Mouse (Mus musculus): ENCODE results near the gene Kdm2a. TPM values are rescaled to one million over a fixed set of nuclear protein-coding genes. Genes with fewer than 3 reads are reported as not detected.

Kdm2a gene
- total RNA-seq, 2 experiments from 2014 or later: 70.6 to 85.0 TPM

DNA sequence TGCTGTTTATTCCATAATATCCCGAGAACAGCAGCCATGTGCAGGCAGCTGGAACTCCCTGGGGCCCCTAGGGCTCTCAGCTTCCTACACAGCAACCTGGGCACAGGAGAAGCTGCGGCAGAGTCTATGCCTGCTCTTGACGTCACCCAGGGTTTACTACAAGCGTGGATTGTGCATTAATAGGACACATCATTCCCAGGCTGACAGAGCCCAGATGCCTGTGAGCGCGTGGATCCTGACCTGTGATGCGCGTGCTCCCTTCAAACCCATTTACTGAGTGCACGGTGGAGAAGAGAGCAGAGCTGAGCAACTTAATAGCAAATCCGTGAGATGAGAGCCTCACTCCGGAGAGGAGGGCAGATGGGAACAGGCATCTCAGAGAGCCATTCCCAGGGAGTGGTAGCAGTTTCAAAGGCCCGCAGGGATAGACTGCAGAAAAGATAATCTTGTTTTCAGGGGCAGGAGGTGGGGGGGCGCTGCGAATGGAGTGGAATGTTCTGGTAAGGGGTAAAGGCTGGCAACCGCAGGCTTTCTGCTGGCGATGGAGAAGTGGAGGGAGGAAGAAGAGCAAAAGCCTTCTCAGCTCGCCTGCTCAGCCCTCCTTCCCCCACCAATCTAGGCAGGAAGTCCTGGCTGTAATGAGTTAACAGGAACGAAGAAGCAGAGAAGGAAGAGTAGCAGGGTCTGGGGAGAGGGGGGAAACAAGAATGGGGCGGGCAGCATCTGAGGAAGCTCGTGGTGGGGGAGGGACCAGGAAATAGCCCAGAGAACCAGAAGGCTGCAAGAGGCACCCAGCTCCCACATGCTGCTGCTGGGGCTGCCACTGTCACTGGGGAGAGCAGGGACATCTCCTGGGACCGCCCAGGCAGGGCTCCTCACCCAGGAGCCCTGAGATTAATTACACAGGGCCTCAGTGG, 96.1 kb downstream of the Kdm2a start:
- DNase-seq (ENCODE audit: extremely low spot score in 1 of 2, low spot score in 1 of 2): no peak

DNA sequence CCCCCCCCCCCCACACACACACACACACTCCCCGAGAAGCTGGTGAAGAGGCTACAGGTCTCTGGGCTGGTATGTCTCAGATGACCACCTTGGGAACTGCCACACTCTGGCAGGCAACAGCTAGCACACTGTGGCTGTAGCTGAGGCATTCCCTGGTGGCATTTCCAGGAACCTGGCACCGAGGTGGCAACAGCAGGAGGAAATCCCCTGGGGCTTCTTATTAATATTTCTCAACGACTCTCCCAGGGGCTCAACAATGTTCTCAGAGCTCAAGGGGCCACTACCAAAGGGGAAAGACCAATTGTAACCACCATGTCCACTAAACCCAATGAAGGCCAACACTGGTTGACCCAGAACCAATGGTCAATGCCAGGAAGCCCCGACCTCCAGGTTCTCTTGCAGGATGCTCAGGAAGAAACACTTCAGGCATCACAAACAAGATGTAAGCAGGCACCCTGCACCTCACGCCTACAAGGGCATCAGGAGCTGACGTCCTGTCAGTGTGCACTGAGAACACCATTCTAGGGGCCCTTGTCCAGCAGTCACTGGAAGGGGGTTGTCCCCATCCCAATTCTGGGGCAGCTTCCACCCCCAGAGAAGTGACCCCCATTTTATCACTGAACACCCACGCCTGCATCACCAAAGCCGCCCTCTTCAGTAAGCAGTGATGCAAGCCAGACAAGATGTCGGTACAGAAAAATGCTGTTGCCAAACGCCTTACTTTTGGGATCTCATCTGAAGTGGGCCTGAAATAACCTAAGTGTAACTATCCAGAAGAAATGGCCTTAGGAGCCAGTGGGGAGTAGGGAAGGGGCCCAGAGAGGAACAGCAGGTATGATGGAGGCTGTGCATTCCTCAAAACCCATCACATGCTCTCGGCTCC, 97.0 kb downstream of the Kdm2a start:
- no peak for DNase-seq (ENCODE audit: extremely low spot score in 1 of 2, low spot score in 1 of 2)

DNA sequence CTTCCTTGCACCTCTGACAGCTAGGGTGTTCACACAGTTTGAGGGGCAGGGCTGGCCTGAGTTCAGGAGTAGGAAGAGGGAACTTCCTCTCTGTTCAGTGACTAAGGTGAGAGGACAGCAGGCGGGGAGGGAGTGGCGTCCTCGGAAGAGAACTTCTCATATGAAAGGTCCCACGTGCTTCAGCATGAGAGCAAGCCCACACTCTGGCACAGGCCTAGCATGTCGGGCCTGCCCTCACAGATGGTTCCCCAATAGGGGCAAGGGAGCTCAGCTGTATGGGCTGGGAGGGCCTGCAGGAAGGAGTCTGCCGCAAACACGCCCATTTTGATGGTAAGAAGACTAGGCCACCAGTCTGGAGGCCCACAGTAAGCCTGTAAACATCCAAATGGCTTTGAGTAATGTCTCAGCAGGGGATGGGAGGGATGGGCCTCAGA, 97.8 kb downstream of the Kdm2a start:
- no peak for DNase-seq (ENCODE audit: extremely low spot score in 1 of 2, low spot score in 1 of 2)

DNA sequence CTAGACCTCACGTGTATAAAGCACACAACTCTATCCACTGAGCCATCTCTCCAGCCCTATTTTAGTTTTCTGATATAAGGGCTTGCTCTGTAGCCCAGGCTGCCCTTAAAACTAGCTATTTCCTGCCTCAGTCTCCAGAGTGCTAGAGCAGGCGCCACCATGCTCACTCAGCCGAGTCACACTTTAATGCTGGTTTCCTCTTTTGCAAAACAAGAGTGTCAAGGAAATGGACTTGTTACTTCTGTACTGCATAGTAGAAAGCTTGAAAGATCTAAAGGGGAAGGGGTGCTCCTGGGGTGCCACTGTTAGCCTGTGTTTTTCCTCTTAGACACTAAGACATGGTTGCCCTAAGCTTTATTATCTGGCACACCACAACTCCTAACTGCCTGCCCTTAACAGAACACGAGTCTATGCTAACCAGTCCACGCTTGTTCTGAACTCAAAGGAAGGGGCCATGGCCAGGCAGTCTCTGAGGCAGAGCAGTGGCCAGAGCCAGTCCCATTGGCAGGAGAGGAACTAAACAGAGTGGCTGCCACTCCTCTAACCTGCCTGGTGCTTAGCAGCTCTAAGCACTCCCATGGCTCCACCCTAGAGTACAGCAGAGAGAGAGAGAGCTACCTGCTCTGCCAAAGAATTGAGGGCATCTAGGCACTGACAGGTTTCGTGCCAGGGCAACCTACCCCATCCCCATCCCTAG, 98.4 kb downstream of the Kdm2a start:
- no peak for DNase-seq (ENCODE audit: extremely low spot score in 1 of 2, low spot score in 1 of 2)

- no peak for DNase-seq (ENCODE audit: extremely low spot score in 1 of 2, low spot score in 1 of 2)
Observed at GRCm38 (mm10) chr19:4299126-4299525, 99.0 kb downstream of the Kdm2a start.

GRCm38 (mm10) chr19:4298322-4299121, 99.6 kb downstream of the Kdm2a start:
- no peak for DNase-seq (ENCODE audit: extremely low spot score in 1 of 2, low spot score in 1 of 2)

GRCm38 (mm10) chr19:4297851-4298250, 100.2 kb downstream of the Kdm2a start:
- DNase-seq (ENCODE audit: extremely low spot score in 1 of 2, low spot score in 1 of 2): no peak

DNA sequence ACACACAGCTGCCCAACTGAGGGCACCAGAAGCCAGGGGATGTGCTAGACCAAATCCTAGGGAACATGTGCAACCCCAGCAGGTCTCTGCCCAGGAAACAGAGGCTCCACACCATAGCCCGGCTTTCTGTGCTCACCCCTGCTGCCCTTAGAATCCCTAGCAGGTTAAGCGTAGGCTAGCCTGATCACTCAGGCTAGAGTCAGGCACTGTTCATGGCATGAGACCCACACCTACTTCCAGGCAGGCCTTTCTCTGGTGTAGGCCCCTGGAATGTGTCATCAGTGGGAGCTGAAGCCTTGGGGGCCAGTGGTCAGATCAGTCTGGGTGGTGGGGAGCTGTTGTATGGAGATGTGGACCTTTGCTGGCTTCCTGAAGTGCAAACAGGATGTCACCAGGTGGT, 101.5 kb downstream of the Kdm2a start:
- no peak for DNase-seq (ENCODE audit: extremely low spot score in 1 of 2, low spot score in 1 of 2)

DNA sequence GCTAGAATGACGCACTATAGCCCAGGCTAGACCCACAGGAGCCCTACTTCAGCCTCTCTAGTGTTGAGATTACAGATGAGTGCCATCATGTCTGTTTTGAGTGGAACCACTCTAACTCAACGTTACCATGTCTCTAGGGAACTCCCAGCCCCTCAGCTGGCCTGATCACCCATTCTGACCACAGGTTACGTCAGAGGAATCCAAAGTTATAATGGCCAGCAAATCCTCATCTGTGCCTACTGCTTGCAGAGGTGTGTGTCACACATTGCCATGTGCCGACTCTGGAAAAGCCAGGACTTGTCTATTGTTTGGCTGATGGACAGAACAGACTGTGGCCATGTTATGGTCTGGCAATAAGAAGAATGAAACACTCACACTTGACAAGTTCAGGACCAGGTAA, 102.7 kb downstream of the Kdm2a start:
- DNase-seq (ENCODE audit: extremely low spot score in 1 of 2, low spot score in 1 of 2): no peak

DNA sequence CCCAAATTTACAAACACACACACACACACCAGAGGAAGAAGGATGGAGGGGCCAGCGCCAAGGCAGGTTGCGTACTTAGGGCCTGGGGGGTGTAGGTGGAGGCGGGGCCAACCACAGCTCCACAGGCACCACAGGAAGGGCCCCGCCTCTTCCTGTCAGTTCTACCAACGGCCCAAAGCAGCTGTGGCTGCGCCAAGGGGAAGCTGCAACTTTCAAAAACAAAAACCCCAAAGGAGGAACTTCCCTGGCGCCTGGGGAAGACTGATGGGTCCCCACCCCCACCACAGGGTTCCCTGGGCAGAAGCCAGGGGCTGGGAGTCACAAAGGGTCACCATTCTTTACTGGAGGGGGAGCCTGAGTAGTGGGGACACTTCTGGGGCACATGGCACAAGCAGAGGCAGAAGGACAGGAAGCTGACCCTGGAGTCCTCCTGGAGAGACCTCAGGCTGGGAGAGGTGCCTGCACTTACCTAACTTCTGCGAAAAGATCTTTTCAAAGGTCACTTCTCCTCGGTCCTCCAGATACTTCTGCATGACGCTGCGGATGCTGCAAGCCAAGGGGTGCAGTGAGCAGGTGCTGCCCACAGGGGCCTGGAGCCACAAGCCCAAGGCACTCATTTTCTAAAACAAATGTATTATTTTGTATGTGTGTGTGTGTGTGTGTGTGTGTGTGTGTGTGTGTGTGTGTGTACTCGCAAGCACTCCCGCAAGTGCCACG, 103.5 kb downstream of the Kdm2a start:
- DNase-seq (ENCODE audit: extremely low spot score in 1 of 2, low spot score in 1 of 2): no peak

GRCm38 (mm10) chr19:4291161-4291560, 106.9 kb downstream of the Kdm2a start:
- DNase-seq (ENCODE audit: extremely low spot score in 1 of 2, low spot score in 1 of 2): no peak

DNA sequence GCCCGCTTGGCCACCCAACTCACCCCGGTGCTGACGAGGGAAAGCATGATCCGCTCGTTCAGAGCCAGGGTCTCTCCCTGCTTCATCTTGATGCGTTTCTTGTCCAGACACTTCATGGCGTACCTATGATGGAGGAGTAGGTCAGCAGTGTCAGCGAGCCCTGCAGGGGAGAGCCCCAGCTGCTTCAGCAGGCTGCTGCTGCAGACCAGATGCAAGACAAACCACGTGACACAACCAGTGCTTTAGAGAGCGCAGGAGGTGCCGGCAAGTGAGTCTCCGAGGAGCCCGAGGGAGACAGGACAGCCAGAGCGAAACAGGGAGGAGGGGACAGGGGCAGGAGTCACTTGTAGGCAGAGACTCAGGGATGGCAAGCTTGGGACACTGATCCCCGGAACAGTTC, 107.3 kb downstream of the Kdm2a start:
- DNase-seq (ENCODE audit: extremely low spot score in 1 of 2, low spot score in 1 of 2): no peak

DNA sequence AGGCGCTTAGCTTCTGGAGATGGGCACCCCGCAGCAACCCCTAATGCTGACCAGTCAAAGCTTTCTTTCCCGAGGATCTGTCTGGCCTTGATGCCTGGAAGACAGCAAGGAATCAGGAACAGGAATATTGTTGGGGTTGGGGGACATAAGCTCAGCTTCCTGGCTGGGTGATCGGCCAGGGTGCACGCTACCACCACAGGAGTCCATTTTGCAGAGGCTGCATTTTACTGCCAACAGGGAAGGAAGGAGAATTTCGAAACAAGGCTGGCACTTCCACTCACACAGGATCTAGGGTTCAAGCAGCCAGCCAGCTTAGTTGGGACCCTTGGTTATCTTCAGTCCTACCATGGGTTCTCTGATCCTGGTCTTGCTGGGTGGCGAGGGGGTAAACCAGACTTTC, 114.4 kb downstream of the Kdm2a start:
- no peak for DNase-seq (ENCODE audit: extremely low spot score in 1 of 2, low spot score in 1 of 2)

DNA sequence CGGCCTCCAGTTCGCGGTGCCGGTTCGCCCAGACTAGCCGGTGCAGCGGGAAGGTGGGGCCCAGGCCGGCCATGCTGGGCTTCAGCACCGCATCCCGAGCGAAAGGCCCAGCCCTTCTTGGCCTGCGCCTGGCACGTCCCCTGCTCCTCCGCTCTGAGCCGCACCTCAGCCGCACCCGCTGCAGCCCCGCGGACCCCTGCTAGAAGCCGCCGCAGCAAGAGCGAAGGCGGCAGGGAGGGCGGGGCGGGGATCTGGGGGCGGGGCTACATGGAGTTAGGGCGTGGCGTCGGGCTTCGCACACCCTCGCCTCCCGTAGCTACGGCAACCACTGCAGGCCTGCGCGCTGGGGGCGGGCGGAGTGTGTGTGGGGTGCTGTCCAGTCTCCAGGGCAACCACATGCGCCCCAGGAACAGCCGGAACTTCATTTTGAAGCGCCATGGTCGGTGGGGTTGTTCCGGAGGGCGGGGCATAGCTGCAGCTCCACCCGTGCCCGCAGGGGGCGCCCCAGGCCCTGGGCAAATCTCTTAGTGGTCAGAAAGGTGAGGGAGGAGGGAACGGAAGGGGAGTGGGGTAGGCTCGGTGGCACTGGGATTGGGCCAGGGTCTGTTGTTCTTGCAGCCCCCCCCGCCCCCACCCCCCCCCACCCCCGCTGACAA, 115.1 kb downstream of the Kdm2a start, which contains the start of gene Ankrd13d:
Ankrd13d (minus strand) TSS at position 240 of the 656 bp plus-strand sequence.
- DNase-seq (ENCODE audit: extremely low spot score in 1 of 2, low spot score in 1 of 2): peak; percentile 88 to 92

GRCm38 (mm10) chr19:4280425-4280824, 117.7 kb downstream of the Kdm2a start:
- no peak for DNase-seq (ENCODE audit: extremely low spot score in 1 of 2, low spot score in 1 of 2)

- no peak for DNase-seq (ENCODE audit: extremely low spot score in 1 of 2, low spot score in 1 of 2)
Observed at GRCm38 (mm10) chr19:4279487-4279886, 118.6 kb downstream of the Kdm2a start.

DNA sequence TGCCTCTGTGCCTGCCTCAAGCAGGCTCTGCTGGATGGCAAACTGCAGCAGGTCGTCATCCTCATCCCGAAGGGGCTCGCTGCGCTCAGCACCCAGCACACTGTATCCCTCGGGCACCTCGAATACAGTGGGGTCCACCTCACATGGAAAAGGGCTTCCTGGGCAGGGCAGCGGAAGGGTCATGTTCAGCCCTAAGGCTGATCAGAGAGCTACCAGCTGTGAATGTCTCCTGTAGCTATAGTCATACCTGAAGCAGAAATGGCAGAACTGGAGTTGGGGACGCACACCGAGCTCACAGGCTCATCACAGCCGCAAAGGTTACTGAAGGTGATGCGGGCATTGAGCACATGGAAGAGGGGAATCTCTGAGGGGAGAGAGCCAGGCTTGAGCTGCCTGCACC, 127.1 kb downstream of the Kdm2a start:
- peak in 1 of 2 experiments; percentile 2 for DNase-seq (ENCODE audit: extremely low spot score in 1 of 2, low spot score in 1 of 2)

DNA sequence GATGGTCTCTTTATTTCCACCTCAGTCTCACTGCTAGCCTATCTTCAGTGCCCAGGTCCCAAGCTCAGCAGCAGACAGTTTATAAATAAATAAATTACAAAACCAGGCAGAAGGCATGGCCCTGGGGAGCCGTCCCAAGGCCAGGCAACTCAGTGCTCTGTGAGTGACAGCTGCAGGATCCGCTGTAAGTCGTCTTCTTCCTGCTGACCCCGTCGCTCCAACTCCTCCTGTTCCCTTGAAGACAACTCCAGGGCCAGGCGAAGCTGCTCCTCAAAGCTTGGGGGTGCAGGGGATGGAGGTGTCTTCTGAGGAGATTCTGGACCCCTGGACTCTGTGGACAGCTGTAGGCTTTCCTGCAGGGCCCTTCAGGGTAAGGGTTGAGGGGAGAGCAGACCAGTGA, 127.9 kb downstream of the Kdm2a start:
- DNase-seq (ENCODE audit: extremely low spot score in 1 of 2, low spot score in 1 of 2): no peak

Data from layer of hippocampus, postnatal 25 days (tissue).